Mouse (Mus musculus) embryonic facial prominence, embryonic 10.5 days (tissue): Measurements from ENCODE around the gene Unc119b. TPM values are rescaled to one million over a fixed set of nuclear protein-coding genes. Genes with fewer than 3 reads are reported as not detected.
"Not testable (repeated sequence)": the region's sequence is repeated elsewhere in the genome, so short reads cannot be mapped to it uniquely, and the experiment has no call there.

Source experiments
- DNase-seq: peaks from one replicate; pipeline ENCODE4 v3.0.0-alpha.2; 2017; ENCODE audit warnings: low spot score
- H3K27ac ChIP-seq: fragments of 300-500 bp; sonication (generic); replicated peaks from 2 replicates; pipeline ENCODE4 v1.5.1; 2016; ENCODE audit warnings: mild to moderate bottlenecking
- H3K27me3 ChIP-seq: fragments of 300-500 bp; sonication (generic); replicated peaks from 2 replicates; pipeline ENCODE4 v1.6.1; 2016; ENCODE audit warnings: low read depth, mild to moderate bottlenecking; ENCODE audit not compliant: poor library complexity, severe bottlenecking
- H3K36me3 ChIP-seq: fragments of 300-500 bp; sonication (generic); replicated peaks from 2 replicates; pipeline ENCODE4 v1.6.1; 2016; ENCODE audit warnings: mild to moderate bottlenecking, moderate library complexity
- H3K4me1 ChIP-seq: fragments of 300-500 bp; sonication (generic); 2 replicates; pipeline ENCODE4 v1.6.1; 2016
- H3K4me3 ChIP-seq: fragments of 300-500 bp; sonication (generic); 2 replicates; pipeline ENCODE4 v1.5.1; 2016; ENCODE audit warnings: mild to moderate bottlenecking, moderate library complexity
- H3K9me3 ChIP-seq: fragments of 300-500 bp; sonication (generic); 2 replicates; pipeline ENCODE4 v1.6.1; 2016; ENCODE audit warnings: mild to moderate bottlenecking
- WGBS: fragments of 180-500 bp; shearing (Covaris S2); methylation state at CpG from one replicate; pipeline ENCODE4 v1.1.7; 2016; 5-methylcytosine and 5-hydroxymethylcytosine counted together
- polyA plus RNA-seq: library from polyadenylated mRNA; unstranded; fragments of >200 nt; fragmentation: Nextera tagmentation; extraction: Ambion mirVana; gene quantifications from 2 replicates; pipeline ENCODE4 v1.2.1, GENCODE M21; 2016

Gene Unc119b
- polyA plus RNA-seq, 1 experiment from 2014 or later: 63.5 TPM

- DNase-seq: no peak
- no peaks in the 10 kb centered on the region for H3K9me3 ChIP-seq
- H3K4me1 ChIP-seq: no peaks in the 10 kb centered on the region
- no peaks in the 10 kb centered on the region for H3K27me3 ChIP-seq
- H3K36me3 ChIP-seq: peaks cover 93% of the 10 kb centered on the region
- no peak overlapping the region for H3K4me3 ChIP-seq
- WGBS: 87% methylated on average over 5 of the region's 5 CpGs
- H3K27ac ChIP-seq: no peak overlapping the region
Measured at GRCm38 (mm10) chr5:115099530-115099929, 35.2 kb downstream of the Unc119b start.

DNA sequence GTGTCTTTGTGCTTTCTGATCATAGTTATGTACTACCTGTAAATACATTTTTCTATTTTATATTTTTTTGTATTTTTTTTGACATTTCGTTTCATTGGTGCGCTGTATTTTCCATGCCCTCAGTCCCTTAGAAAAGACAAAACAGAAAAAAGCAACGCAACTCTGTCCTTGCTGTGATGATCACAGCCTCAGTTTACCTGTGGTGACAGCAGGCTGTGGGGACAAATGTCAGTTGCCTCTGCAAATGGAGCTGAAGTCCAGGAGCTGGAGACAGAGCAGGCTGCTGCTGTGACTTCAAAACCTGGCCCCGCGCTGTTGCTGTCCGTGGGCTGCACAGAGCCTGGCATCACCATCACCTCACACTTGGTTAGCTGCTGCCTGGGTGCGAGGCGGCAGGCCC, 36.6 kb downstream of the Unc119b start, which contains the start of gene Gm10401:
Gm10401 (minus strand) TSS at position 101 of the 400 bp plus-strand sequence.
- peaks cover 95% of the 10 kb centered on the region for H3K36me3 ChIP-seq
- no peaks in the 10 kb centered on the region for H3K4me1 ChIP-seq
- no peaks in the 10 kb centered on the region for H3K9me3 ChIP-seq
- peak within 1 kb of the TSS; percentile 14; the same call in 1 of the 2 replicates for H3K27ac ChIP-seq
- no peaks in the 10 kb centered on the region for H3K27me3 ChIP-seq
- H3K4me3 ChIP-seq: no peak within 1 kb of the TSS
- no peak for DNase-seq
- 94% methylated on average over 8 of the region's 8 CpGs for WGBS

GRCm38 (mm10) chr5:115091776-115092175, 43.0 kb downstream of the Unc119b start:
- Histone ChIP-seq H3K27me3 (no peaks in the 10 kb centered on the region), H3K4me3 (no peak overlapping the region), H3K27ac (no peak overlapping the region), H3K36me3 (peaks cover 98% of the 10 kb centered on the region), H3K4me1 (no peaks in the 10 kb centered on the region), H3K9me3 (no peaks in the 10 kb centered on the region)
- 80% methylated on average over 6 of the region's 6 CpGs for WGBS
- DNase-seq: no peak

DNA sequence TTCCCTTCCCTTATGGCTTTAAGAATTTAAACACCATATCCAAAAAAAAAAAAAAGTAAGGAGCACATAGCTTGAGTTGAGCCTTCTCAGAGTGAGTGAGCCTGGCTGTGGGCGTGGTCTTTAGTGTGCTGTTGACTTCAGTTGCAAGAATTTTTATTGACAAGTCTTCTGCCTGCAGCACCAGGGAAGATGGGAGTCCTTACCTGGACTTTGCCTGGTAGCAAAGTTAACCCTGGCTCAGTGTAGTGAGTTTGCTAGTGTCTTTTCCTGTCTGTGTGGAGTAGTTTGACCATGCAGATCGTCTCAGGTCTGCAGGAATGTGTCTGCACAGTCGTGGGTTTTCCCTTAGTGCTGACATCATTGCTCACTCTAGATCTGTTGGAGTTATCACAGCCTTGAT, 43.8 kb downstream of the Unc119b start:
- 89% methylated on average over 3 of the region's 3 CpGs for WGBS
- no peak for DNase-seq
- Histone ChIP-seq H3K27ac (no peak overlapping the region), H3K4me3 (no peak overlapping the region), H3K27me3 (no peaks in the 10 kb centered on the region), H3K36me3 (peaks cover 98% of the 10 kb centered on the region), H3K9me3 (no peaks in the 10 kb centered on the region), H3K4me1 (no peaks in the 10 kb centered on the region)

DNA sequence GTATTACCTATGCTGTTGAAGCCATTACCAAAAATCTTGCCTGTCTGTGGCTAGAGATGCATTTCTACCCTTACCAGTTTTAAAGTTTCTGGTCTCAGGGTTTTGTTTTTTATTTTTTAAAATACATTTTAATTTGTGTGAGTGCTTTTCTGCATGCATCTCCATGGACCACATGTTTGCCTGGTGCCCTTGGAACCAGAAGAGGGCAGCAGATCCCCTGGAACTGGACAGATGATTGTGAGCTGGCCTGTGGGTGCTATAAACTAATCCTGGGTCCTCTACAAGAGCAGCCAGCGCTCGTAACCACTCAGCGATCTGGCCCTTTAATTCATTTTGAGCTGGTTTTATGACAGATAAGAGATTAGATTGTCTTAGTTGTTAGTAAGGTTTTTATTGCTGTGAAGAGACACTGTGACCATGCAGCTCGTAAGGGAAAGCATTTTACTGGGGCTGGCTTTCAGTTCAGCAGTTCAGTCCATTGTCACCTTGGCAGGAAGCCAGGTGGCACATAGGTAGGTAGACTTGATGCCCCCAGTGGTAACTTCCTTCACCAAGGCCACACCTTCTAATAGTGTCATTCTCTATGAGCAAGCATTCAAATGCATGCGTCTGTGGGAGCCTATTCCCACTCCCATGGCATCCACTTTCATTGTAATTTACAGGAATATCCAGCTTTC, 45.0 kb downstream of the Unc119b start:
- Histone ChIP-seq H3K36me3 (peaks cover 98% of the 10 kb centered on the region), H3K4me3 (no peak overlapping the region), H3K27me3 (no peaks in the 10 kb centered on the region), H3K9me3 (no peaks in the 10 kb centered on the region), H3K27ac (no peak overlapping the region), H3K4me1 (no peaks in the 10 kb centered on the region)
- 97% methylated on average over 5 of the region's 5 CpGs for WGBS
- no peak for DNase-seq

- Histone ChIP-seq H3K9me3 (no peaks in the 10 kb centered on the region), H3K36me3 (peaks cover 100% of the 10 kb centered on the region), H3K27me3 (no peaks in the 10 kb centered on the region), H3K4me1 (no peaks in the 10 kb centered on the region), H3K4me3 (no peak overlapping the region), H3K27ac (no peak overlapping the region)
- no peak for DNase-seq
- 98% methylated on average over 2 of the region's 2 CpGs for WGBS
Measured at GRCm38 (mm10) chr5:115085675-115086074, 49.1 kb downstream of the Unc119b start.

DNA sequence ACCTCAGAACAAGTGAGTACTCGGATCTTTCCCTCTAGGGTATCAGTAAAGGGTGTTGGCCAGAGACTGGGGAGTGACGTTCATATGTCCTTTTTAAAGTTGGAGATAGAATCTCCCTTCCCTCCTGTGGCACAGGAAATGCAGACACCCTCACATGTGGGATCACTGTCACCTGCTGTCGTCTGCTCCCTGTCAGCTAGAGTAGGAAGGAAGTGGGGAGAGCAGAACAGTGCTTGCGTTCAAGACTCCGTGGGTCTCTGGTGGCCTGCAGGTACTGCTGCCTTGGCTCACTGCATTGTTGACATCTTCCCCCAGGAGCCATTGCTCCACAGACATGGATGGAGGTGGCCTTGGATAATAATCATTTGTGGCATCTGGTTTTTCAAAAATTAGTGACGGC, 51.3 kb downstream of the Unc119b start:
- 90% methylated on average over 6 of the region's 6 CpGs for WGBS
- H3K36me3 ChIP-seq: peaks cover 87% of the 10 kb centered on the region
- DNase-seq: no peak

DNA sequence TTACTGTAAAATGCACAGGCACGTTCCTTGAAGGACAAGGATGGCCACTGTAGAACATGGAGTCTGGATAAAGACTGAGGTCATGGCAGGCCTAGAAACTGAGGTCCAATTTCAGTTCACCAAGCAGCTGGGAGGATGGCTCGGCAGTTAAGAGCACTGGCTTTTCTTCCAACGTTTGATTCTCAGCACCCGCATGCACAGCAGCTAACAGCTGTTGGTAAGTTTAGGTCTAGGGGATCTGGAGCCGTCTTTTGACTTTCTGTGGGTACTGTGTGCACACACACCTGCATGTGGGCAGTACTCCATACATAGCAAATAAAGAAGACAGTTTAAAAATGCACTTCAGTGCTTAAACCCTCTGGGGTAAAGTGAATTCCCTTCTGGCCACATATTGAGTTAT, 53.1 kb downstream of the Unc119b start:
- no peaks in the 10 kb centered on the region for H3K4me1 ChIP-seq
- no peaks in the 10 kb centered on the region for H3K27me3 ChIP-seq
- no peaks in the 10 kb centered on the region for H3K9me3 ChIP-seq
- WGBS: 88% methylated on average over 5 of the region's 5 CpGs
- H3K36me3 ChIP-seq: peaks cover 85% of the 10 kb centered on the region
- DNase-seq: no peak
- H3K4me3 ChIP-seq: no peak overlapping the region
- H3K27ac ChIP-seq: no peak overlapping the region

More for the DNA sequence above, 51.3 kb downstream of the Unc119b start:
- Histone ChIP-seq H3K4me1 (no peaks in the 10 kb centered on the region), H3K4me3 (no peak overlapping the region), H3K27ac (no peak overlapping the region), H3K9me3 (no peaks in the 10 kb centered on the region), H3K27me3 (no peaks in the 10 kb centered on the region)

- Histone ChIP-seq H3K9me3 (no peaks in the 10 kb centered on the region), H3K36me3 (peaks cover 54% of the 10 kb centered on the region), H3K4me3 (no peak overlapping the region), H3K27ac (no peak overlapping the region), H3K27me3 (no peaks in the 10 kb centered on the region), H3K4me1 (no peaks in the 10 kb centered on the region)
- 63% methylated on average over 5 of the region's 5 CpGs for WGBS
- DNase-seq: peak; percentile 66
Measured at GRCm38 (mm10) chr5:115076144-115076901, 58.5 kb downstream of the Unc119b start.

- Histone ChIP-seq H3K27ac (no peak overlapping the region), H3K27me3 (no peaks in the 10 kb centered on the region), H3K36me3 (peaks cover 48% of the 10 kb centered on the region), H3K9me3 (no peaks in the 10 kb centered on the region), H3K4me1 (no peaks in the 10 kb centered on the region), H3K4me3 (no peak overlapping the region)
- 85% methylated on average over 4 of the region's 4 CpGs for WGBS
- DNase-seq: no peak
Measured at GRCm38 (mm10) chr5:115074749-115075148, 60.0 kb downstream of the Unc119b start.

DNA sequence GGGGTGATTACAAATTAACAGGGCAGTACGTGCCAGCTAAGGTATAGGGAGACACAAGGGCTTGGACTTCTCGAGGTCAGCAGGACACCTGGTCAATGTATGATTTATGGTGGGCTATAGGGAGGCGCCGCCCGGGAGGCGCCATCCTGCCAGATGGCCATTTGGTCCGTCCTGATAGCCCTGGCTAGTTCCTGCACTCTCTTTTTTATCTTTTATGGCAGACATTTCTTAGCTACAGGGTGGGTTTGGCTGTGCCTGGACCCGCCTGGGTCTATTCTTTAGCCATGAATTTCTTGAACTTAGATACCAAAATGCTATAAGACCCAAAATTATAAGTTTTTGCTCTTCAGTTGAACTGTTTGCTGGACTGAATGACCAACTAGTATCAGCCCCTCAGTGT, 61.5 kb downstream of the Unc119b start:
- DNase-seq, H3K4me3 ChIP-seq, H3K4me1 ChIP-seq, H3K27ac ChIP-seq, H3K27me3 ChIP-seq, H3K9me3 ChIP-seq: not testable (repeated sequence)
- H3K36me3 ChIP-seq: peaks cover 43% of the 10 kb centered on the region
- WGBS: 89% methylated on average over 8 of the region's 8 CpGs
